Mouse (Mus musculus) ovary, postnatal 10 days (tissue): ENCODE measurements around the gene Olfr1229.

Experiments
- DNase-seq: peaks from one replicate; pipeline ENCODE4 v3.0.0; 2022; ENCODE audit warnings: low spot score

Olfr1229 gene

GRCm38 (mm10) chr2:89287914-89288313 is at the start of gene Olfr1229:
TSS of gene Olfr1229 (minus strand) at chr2:89288014.
- DNase-seq, result no peak

DNA sequence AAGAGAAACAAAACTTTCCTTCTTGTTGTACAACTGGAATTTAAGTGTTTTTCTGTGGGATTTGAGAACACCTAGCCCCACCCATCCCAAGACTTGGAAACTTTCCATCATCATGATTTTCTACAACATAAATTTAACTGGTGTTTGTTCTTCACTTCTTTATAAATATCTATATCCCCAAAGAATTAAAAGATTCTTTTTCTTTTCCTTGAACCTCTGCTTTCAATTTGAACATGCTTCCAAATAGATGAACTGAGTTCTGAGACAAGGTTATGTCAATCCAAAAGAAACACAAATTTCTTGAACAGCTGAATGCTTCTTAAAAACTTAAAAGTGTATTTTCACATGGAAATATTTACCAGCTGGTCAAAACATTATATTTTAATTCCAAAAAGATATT is 41.8 kb upstream of the Olfr1229 start, which contains the start of gene Olfr1232:
Gene Olfr1232 (minus strand): TSS at position 101 of the 400 bp plus-strand sequence.
- no peak for DNase-seq

DNA sequence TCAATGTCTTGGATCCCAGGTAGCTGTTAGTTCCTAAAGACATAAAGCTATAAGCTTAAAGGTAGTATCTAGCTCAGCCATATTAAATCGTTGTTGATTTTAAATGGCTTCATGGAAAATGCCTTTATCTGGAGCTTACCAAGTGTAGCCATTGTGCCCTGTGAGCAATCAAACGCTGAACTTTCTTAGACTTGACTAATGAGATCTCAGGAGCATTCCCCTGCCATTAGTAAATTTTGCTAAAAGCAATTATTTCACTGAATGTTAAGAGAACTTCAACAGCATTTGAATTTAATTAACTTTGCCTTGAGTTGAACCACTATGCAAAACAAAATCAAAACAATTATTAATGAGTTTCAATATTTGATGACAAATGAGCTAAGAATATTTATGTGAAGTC is 19.2 kb upstream of the Olfr1229 start, which contains the start of gene Olfr1231:
Gene Olfr1231 (minus strand): TSS at position 101 of the 400 bp plus-strand sequence.
- no peak for DNase-seq

- DNase-seq, result no peak
These were observed 9.4 kb upstream of the Olfr1229 start, which contains the start of gene Olfr1230 for GRCm38 (mm10) chr2:89297168-89297567. TSS of gene Olfr1230 (minus strand) at chr2:89297268.

- no peak for DNase-seq
These were observed 33.9 kb downstream of the Olfr1229 start, which contains the start of gene Olfr1228 for GRCm38 (mm10) chr2:89253962-89254361. TSS of gene Olfr1228 (minus strand) at chr2:89254062.
